Mouse (Mus musculus) limb, embryonic 15.5 days (tissue): ENCODE results near the gene Il22ra1. TPM values are rescaled to one million over a fixed set of nuclear protein-coding genes. Genes with fewer than 3 reads are reported as not detected.
A peak's percentile ranks its signal among the peaks of the same experiment; 100 is the strongest.

ENCODE experiments used
- ATAC-seq: fragments of 200-750 bp; cut with Nextera tagmentation; 2 replicates; pipeline ENCODE4 v1.8.0; 2017; ENCODE audit warnings: low read depth, moderate TSS enrichment; ENCODE audit not compliant: insufficient number of reproducible peaks, low FRiP score, low TSS enrichment
- H3K27ac ChIP-seq: fragments of 300-500 bp; sonication (generic); 2 replicates; pipeline ENCODE4 v1.5.1; 2015; ENCODE audit warnings: moderate library complexity, mild to moderate bottlenecking, inconsistent platforms
- H3K27me3 ChIP-seq: fragments of 300-500 bp; sonication (generic); 2 replicates; pipeline ENCODE4 v1.6.1; 2015; ENCODE audit warnings: inconsistent platforms
- H3K36me3 ChIP-seq: fragments of 300-500 bp; sonication (generic); 2 replicates; pipeline ENCODE4 v1.6.1; 2015; ENCODE audit warnings: inconsistent platforms
- H3K4me1 ChIP-seq: fragments of 300-500 bp; sonication (generic); 2 replicates; pipeline ENCODE4 v1.6.1; 2015; ENCODE audit warnings: inconsistent platforms
- H3K4me2 ChIP-seq: fragments of 300-500 bp; sonication (generic); 2 replicates; pipeline ENCODE4 v1.6.1; 2015; ENCODE audit warnings: mild to moderate bottlenecking, inconsistent platforms
- H3K4me3 ChIP-seq: fragments of 300-500 bp; sonication (generic); 2 replicates; pipeline ENCODE4 v1.5.1; 2015; ENCODE audit warnings: mild to moderate bottlenecking, inconsistent platforms
- H3K9ac ChIP-seq: fragments of 300-500 bp; sonication (generic); 2 replicates; pipeline ENCODE4 v1.6.1; 2015; ENCODE audit warnings: inconsistent platforms
- H3K9me3 ChIP-seq: fragments of 300-500 bp; sonication (generic); 2 replicates; pipeline ENCODE4 v1.6.1; 2016; ENCODE audit warnings: inconsistent platforms
- WGBS: fragments of 180-500 bp; shearing (Covaris S2); methylation state at CpG from one replicate; pipeline ENCODE4 v1.1.7; 2015; 5-methylcytosine and 5-hydroxymethylcytosine counted together
- polyA plus RNA-seq: library from polyadenylated mRNA; unstranded; fragments of >200 nt; fragmentation: Nextera tagmentation; extraction: Ambion mirVana; gene quantifications from 2 replicates; pipeline ENCODE4 v1.2.1, GENCODE M21; 2015

Gene Il22ra1
- polyA plus RNA-seq, 1 experiment from 2014 or later = 1.0 TPM

- Histone ChIP-seq H3K27me3 (no peaks in the 10 kb centered on the region), H3K4me2 (no peak within 1 kb of the TSS), H3K4me1 (peaks cover 19% of the 10 kb centered on the region), H3K9ac (no peak within 1 kb of the TSS), H3K27ac (no peak within 1 kb of the TSS), H3K36me3 (no peaks in the 10 kb centered on the region), H3K9me3 (no peaks in the 10 kb centered on the region), H3K4me3 (peak within 1 kb of the TSS; percentile 9; the same call in 1 of the 2 replicates)
- WGBS = 54% methylated on average over 10 of the region's 10 CpGs
- ATAC-seq = peak; percentile 22; the same call in 1 of the 2 replicates
These were observed 31.5 kb downstream of the Il22ra1 start, which contains the start of gene Myom3 for GRCm38 (mm10) chr4:135759356-135759976. Gene Myom3, plus strand, starts transcription at chr4:135759715.

- H3K9ac ChIP-seq = no peak overlapping the region
- no peak overlapping the region for H3K27ac ChIP-seq
- peaks cover 19% of the 10 kb centered on the region for H3K4me1 ChIP-seq
- WGBS = 63% methylated on average over 8 of the region's 8 CpGs
- ATAC-seq = no peak
- no peaks in the 10 kb centered on the region for H3K9me3 ChIP-seq
- no peaks in the 10 kb centered on the region for H3K27me3 ChIP-seq
- no peaks in the 10 kb centered on the region for H3K36me3 ChIP-seq
- H3K4me2 ChIP-seq = no peak overlapping the region
- 0 out of 2 replicates have a peak overlapping the region, but pooled peaks have one; percentile 9 for H3K4me3 ChIP-seq
These were observed 33.1 kb downstream of the Il22ra1 start for GRCm38 (mm10) chr4:135761048-135761447.

- 74% methylated on average over 7 of the region's 7 CpGs for WGBS
- no peak overlapping the region for H3K4me3 ChIP-seq
- no peak overlapping the region for H3K27ac ChIP-seq
- peaks cover 19% of the 10 kb centered on the region for H3K4me1 ChIP-seq
- ATAC-seq = no peak
- no peaks in the 10 kb centered on the region for H3K9me3 ChIP-seq
- H3K9ac ChIP-seq = no peak overlapping the region
- H3K27me3 ChIP-seq = no peaks in the 10 kb centered on the region
- H3K36me3 ChIP-seq = no peaks in the 10 kb centered on the region
- no peak overlapping the region for H3K4me2 ChIP-seq
These were observed 33.6 kb downstream of the Il22ra1 start for GRCm38 (mm10) chr4:135761569-135761968.

- peak; percentile 56; the same call in 1 of the 2 replicates for ATAC-seq
- H3K27me3 ChIP-seq = no peaks in the 10 kb centered on the region
- no peak overlapping the region for H3K9ac ChIP-seq
These were observed 34.4 kb downstream of the Il22ra1 start for GRCm38 (mm10) chr4:135762251-135762906.

GRCm38 (mm10) chr4:135764700-135765099, 36.7 kb downstream of the Il22ra1 start:
- peaks cover 19% of the 10 kb centered on the region for H3K4me1 ChIP-seq
- no peaks in the 10 kb centered on the region for H3K27me3 ChIP-seq
- WGBS = 89% methylated on average over 13 of the region's 13 CpGs
- H3K9ac ChIP-seq = no peak overlapping the region
- no peak overlapping the region for H3K4me3 ChIP-seq
- no peak overlapping the region for H3K4me2 ChIP-seq
- H3K9me3 ChIP-seq = no peaks in the 10 kb centered on the region
- H3K27ac ChIP-seq = no peak overlapping the region
- no peak for ATAC-seq
- H3K36me3 ChIP-seq = no peaks in the 10 kb centered on the region

More at GRCm38 (mm10) chr4:135762251-135762906, 34.4 kb downstream of the Il22ra1 start:
- Histone ChIP-seq H3K9me3 (no peaks in the 10 kb centered on the region), H3K4me1 (peaks cover 19% of the 10 kb centered on the region), H3K36me3 (no peaks in the 10 kb centered on the region), H3K4me3 (peak overlapping the region; percentile 29), H3K27ac (no peak overlapping the region), H3K4me2 (peak overlapping the region; percentile 50)
- 9% methylated on average over 19 of the region's 19 CpGs for WGBS

GRCm38 (mm10) chr4:135765707-135766106, 37.7 kb downstream of the Il22ra1 start:
- H3K9me3 ChIP-seq = no peaks in the 10 kb centered on the region
- H3K4me1 ChIP-seq = peaks cover 17% of the 10 kb centered on the region
- H3K27me3 ChIP-seq = no peaks in the 10 kb centered on the region
- H3K4me3 ChIP-seq = no peak overlapping the region
- ATAC-seq = 0 out of 2 replicates have a peak, but pooled peaks have one; percentile 28
- H3K4me2 ChIP-seq = no peak overlapping the region
- H3K27ac ChIP-seq = no peak overlapping the region
- H3K9ac ChIP-seq = no peak overlapping the region
- WGBS = 72% methylated on average over 8 of the region's 8 CpGs
- no peaks in the 10 kb centered on the region for H3K36me3 ChIP-seq

- ATAC-seq = no peak
- H3K36me3 ChIP-seq = no peaks in the 10 kb centered on the region
- 78% methylated on average over 3 of the region's 3 CpGs for WGBS
- no peak overlapping the region for H3K9ac ChIP-seq
- no peak overlapping the region for H3K27ac ChIP-seq
- H3K4me2 ChIP-seq = no peak overlapping the region
- H3K4me1 ChIP-seq = peaks cover 10% of the 10 kb centered on the region
- no peaks in the 10 kb centered on the region for H3K9me3 ChIP-seq
- no peak overlapping the region for H3K4me3 ChIP-seq
- H3K27me3 ChIP-seq = no peaks in the 10 kb centered on the region
These were observed 39.0 kb downstream of the Il22ra1 start for GRCm38 (mm10) chr4:135766976-135767375.

GRCm38 (mm10) chr4:135768572-135769526, 40.9 kb downstream of the Il22ra1 start:
- 56% methylated on average over 14 of the region's 14 CpGs for WGBS
- Histone ChIP-seq H3K9ac (no peak overlapping the region), H3K36me3 (no peaks in the 10 kb centered on the region), H3K4me3 (no peak overlapping the region), H3K27ac (no peak overlapping the region), H3K9me3 (no peaks in the 10 kb centered on the region), H3K4me2 (no peak overlapping the region), H3K4me1 (no peaks in the 10 kb centered on the region), H3K27me3 (no peaks in the 10 kb centered on the region)
- no peak for ATAC-seq

- no peaks in the 10 kb centered on the region for H3K36me3 ChIP-seq
- no peak overlapping the region for H3K9ac ChIP-seq
- no peaks in the 10 kb centered on the region for H3K9me3 ChIP-seq
- WGBS = 82% methylated on average over 18 of the region's 18 CpGs
- H3K4me3 ChIP-seq = no peak overlapping the region
- no peaks in the 10 kb centered on the region for H3K27me3 ChIP-seq
- H3K27ac ChIP-seq = no peak overlapping the region
- no peaks in the 10 kb centered on the region for H3K4me1 ChIP-seq
- ATAC-seq = no peak
- H3K4me2 ChIP-seq = no peak overlapping the region
These were observed 42.8 kb downstream of the Il22ra1 start for GRCm38 (mm10) chr4:135770611-135771305.

GRCm38 (mm10) chr4:135771592-135771991, 43.6 kb downstream of the Il22ra1 start:
- H3K4me2 ChIP-seq = no peak overlapping the region
- no peak for ATAC-seq
- 76% methylated on average over 6 of the region's 6 CpGs for WGBS
- H3K27me3 ChIP-seq = no peaks in the 10 kb centered on the region
- no peak overlapping the region for H3K4me3 ChIP-seq
- no peak overlapping the region for H3K27ac ChIP-seq
- no peaks in the 10 kb centered on the region for H3K4me1 ChIP-seq
- no peak overlapping the region for H3K9ac ChIP-seq
- H3K36me3 ChIP-seq = no peaks in the 10 kb centered on the region
- no peaks in the 10 kb centered on the region for H3K9me3 ChIP-seq

- no peak overlapping the region for H3K9ac ChIP-seq
- 71% methylated on average over 4 of the region's 4 CpGs for whole genome bisulfite sequencing
- H3K9me3 ChIP-seq = no peaks in the 10 kb centered on the region
- peak; percentile 52; the same call in 1 of the 2 replicates for ATAC-seq
- no peaks in the 10 kb centered on the region for H3K4me1 ChIP-seq
- H3K27me3 ChIP-seq = no peaks in the 10 kb centered on the region
- H3K4me2 ChIP-seq = no peak overlapping the region
- H3K27ac ChIP-seq = no peak overlapping the region
- no peaks in the 10 kb centered on the region for H3K36me3 ChIP-seq
- no peak overlapping the region for H3K4me3 ChIP-seq
These were observed 44.7 kb downstream of the Il22ra1 start for GRCm38 (mm10) chr4:135772671-135773070.
